Mouse (Mus musculus): Measurements from ENCODE around the gene Cpne2.

The Cpne2 gene

DNA sequence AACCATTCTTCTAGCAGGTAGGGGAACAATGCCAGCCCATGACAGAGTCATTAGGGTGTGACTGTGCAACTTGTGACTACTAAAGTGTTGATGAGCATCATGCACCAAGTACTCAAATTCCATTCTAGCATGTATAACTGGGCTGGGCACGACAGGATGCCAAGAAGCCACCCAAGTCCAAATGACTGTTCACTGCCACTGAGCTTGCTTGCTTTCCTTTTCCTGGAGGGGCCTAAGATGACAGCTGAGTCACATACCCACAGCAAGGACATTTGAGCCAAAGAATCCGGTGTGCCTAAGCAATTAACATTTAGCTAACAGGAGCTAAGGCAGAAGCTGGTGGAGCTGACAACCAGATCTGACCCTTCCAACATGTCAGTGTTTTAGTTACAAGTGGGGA is 39.1 kb downstream of the Cpne2 start:
- Histone ChIP-seq H3K36me3 (ENCODE audit: insufficient read depth, low read length) (peaks cover 43% of the 10 kb centered on the region), H3K27me3 (ENCODE audit: insufficient read depth, low read length) (no peaks in the 10 kb centered on the region), H3K4me3 (replicated peaks; ENCODE audit: low read length) (no peak overlapping the region), H3K4me1 (replicated peaks; ENCODE audit: low read depth, low read length) (peaks cover 26% of the 10 kb centered on the region), H3K9me3 (ENCODE audit: low read length) (no peaks in the 10 kb centered on the region)
- TF ChIP-seq NANOG (IDR thresholded peaks at IDR 0.05; ENCODE audit: borderline replicate concordance, low read length) (no peak), CTCF (conservative IDR thresholded peaks at IDR 0.05; ENCODE audit: low read length) (no peak), POU5F1 (IDR thresholded peaks at IDR 0.05; ENCODE audit: borderline replicate concordance, low read length) (no peak)

- TF ChIP-seq NANOG (IDR thresholded peaks at IDR 0.05; ENCODE audit: borderline replicate concordance, low read length) (no peak), POU5F1 (IDR thresholded peaks at IDR 0.05; ENCODE audit: borderline replicate concordance, low read length) (no peak), CTCF (conservative IDR thresholded peaks at IDR 0.05; ENCODE audit: low read length) (no peak)
- Histone ChIP-seq H3K4me1 (replicated peaks; ENCODE audit: low read depth, low read length) (peaks cover 7% of the 10 kb centered on the region; the same call in 1 of the 2 replicates), H3K4me3 (replicated peaks; ENCODE audit: low read length) (no peak overlapping the region), H3K27me3 (ENCODE audit: insufficient read depth, low read length) (no peaks in the 10 kb centered on the region), H3K9me3 (ENCODE audit: low read length) (no peaks in the 10 kb centered on the region), H3K36me3 (ENCODE audit: insufficient read depth, low read length) (peaks cover 68% of the 10 kb centered on the region)
Observed at GRCm38 (mm10) chr8:94574159-94574907, 41.5 kb downstream of the Cpne2 start.

DNA sequence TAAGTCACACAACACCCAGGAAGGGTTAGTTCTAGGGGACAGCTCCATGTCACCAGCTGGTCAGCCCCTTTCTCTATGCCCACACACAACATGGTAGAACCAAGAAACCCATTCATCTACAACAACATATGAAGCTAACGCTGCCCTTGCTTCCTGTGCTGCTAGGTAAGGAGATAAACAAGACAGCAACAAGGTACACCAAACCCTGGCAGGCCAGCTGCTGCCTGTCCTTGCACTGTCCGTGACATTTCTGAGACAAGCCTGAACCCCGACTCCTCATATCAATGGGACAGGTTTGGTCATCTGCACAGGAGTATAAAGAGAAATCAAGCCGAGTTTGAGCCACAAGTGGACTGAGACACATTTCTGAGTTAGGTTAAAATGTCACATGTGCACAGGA is 42.4 kb downstream of the Cpne2 start:
- Histone ChIP-seq H3K36me3 (ENCODE audit: insufficient read depth, low read length) (peaks cover 74% of the 10 kb centered on the region), H3K4me3 (replicated peaks; ENCODE audit: low read length) (no peak overlapping the region), H3K27me3 (ENCODE audit: insufficient read depth, low read length) (no peaks in the 10 kb centered on the region), H3K4me1 (replicated peaks; ENCODE audit: low read depth, low read length) (no peaks in the 10 kb centered on the region), H3K9me3 (ENCODE audit: low read length) (no peaks in the 10 kb centered on the region)
- TF ChIP-seq POU5F1 (IDR thresholded peaks at IDR 0.05; ENCODE audit: borderline replicate concordance, low read length) (no peak), NANOG (IDR thresholded peaks at IDR 0.05; ENCODE audit: borderline replicate concordance, low read length) (no peak), CTCF (conservative IDR thresholded peaks at IDR 0.05; ENCODE audit: low read length) (no peak)

DNA sequence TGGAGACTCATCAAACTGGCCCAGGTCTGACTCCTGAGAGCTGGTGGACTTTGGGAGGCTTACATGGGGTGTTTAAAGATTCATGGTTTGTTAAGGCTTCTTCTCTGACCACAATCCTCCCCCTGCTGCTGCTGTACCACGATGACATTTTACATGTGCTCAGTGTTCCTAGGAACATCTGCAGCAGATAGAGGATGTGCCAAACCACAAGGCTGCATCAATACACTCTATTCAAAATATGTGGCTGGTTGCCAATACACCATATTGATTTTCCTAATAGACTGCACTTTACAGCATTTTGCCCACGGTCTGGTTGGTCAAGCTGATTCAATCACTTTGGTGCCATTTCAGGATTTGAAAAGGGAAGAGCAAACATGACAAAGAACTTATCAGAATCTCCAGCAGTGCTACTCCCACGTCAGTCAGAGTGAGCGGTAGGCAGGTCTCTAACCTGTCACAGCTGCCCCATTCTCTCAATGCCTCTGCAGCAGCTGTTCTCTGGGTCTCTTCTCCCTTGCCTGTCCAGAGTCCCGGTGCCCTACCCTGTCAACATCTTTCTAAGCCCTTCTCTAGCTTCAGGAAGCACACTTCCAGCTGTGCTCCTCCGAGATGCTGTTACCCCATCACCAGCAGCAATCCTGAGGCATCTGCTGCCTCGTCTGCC is 49.2 kb downstream of the Cpne2 start:
- Histone ChIP-seq H3K27me3 (ENCODE audit: insufficient read depth, low read length) (no peaks in the 10 kb centered on the region), H3K4me3 (replicated peaks; ENCODE audit: low read length) (no peak overlapping the region), H3K36me3 (ENCODE audit: insufficient read depth, low read length) (peaks cover 95% of the 10 kb centered on the region), H3K9me3 (ENCODE audit: low read length) (no peaks in the 10 kb centered on the region), H3K4me1 (replicated peaks; ENCODE audit: low read depth, low read length) (peaks cover 5% of the 10 kb centered on the region)
- TF ChIP-seq CTCF (conservative IDR thresholded peaks at IDR 0.05; ENCODE audit: low read length) (no peak), NANOG (IDR thresholded peaks at IDR 0.05; ENCODE audit: borderline replicate concordance, low read length) (no peak)

GRCm38 (mm10) chr8:94582569-94582968 is 49.8 kb downstream of the Cpne2 start:
- no peaks in the 10 kb centered on the region for H3K9me3 ChIP-seq (ENCODE audit: low read length)
- H3K4me3 ChIP-seq (replicated peaks; ENCODE audit: low read length): no peak overlapping the region
- no peaks in the 10 kb centered on the region for H3K27me3 ChIP-seq (ENCODE audit: insufficient read depth, low read length)
- TF ChIP-seq CTCF (conservative IDR thresholded peaks at IDR 0.05; ENCODE audit: low read length) (no peak), NANOG (IDR thresholded peaks at IDR 0.05; ENCODE audit: borderline replicate concordance, low read length) (no peak), POU5F1 (IDR thresholded peaks at IDR 0.05; ENCODE audit: borderline replicate concordance, low read length) (no peak)
- H3K36me3 ChIP-seq (ENCODE audit: insufficient read depth, low read length): peaks cover 95% of the 10 kb centered on the region
- H3K4me1 ChIP-seq (replicated peaks; ENCODE audit: low read depth, low read length): peaks cover 5% of the 10 kb centered on the region

GRCm38 (mm10) chr8:94584238-94584817 is 51.5 kb downstream of the Cpne2 start:
- H3K27me3 ChIP-seq (ENCODE audit: insufficient read depth, low read length): no peaks in the 10 kb centered on the region
- H3K4me3 ChIP-seq (replicated peaks; ENCODE audit: low read length): no peak overlapping the region
- TF ChIP-seq POU5F1 (IDR thresholded peaks at IDR 0.05; ENCODE audit: borderline replicate concordance, low read length) (no peak), NANOG (IDR thresholded peaks at IDR 0.05; ENCODE audit: borderline replicate concordance, low read length) (no peak), CTCF (conservative IDR thresholded peaks at IDR 0.05; ENCODE audit: low read length) (no peak)
- H3K36me3 ChIP-seq (ENCODE audit: insufficient read depth, low read length): peaks cover 95% of the 10 kb centered on the region
- no peaks in the 10 kb centered on the region for H3K9me3 ChIP-seq (ENCODE audit: low read length)
- H3K4me1 ChIP-seq (replicated peaks; ENCODE audit: low read depth, low read length): peaks cover 5% of the 10 kb centered on the region

- Histone ChIP-seq H3K4me1 (replicated peaks; ENCODE audit: low read depth, low read length) (peaks cover 19% of the 10 kb centered on the region), H3K9me3 (ENCODE audit: low read length) (no peaks in the 10 kb centered on the region), H3K4me3 (replicated peaks; ENCODE audit: low read length) (no peak overlapping the region), H3K27me3 (ENCODE audit: insufficient read depth, low read length) (no peaks in the 10 kb centered on the region), H3K36me3 (ENCODE audit: insufficient read depth, low read length) (peaks cover 37% of the 10 kb centered on the region)
- TF ChIP-seq NANOG (IDR thresholded peaks at IDR 0.05; ENCODE audit: borderline replicate concordance, low read length): no peak
- no peak for TF ChIP-seq CTCF (conservative IDR thresholded peaks at IDR 0.05; ENCODE audit: low read length)
- no peak for TF ChIP-seq POU5F1 (IDR thresholded peaks at IDR 0.05; ENCODE audit: borderline replicate concordance, low read length)
Observed at GRCm38 (mm10) chr8:94591691-94592090, 58.9 kb downstream of the Cpne2 start.

DNA sequence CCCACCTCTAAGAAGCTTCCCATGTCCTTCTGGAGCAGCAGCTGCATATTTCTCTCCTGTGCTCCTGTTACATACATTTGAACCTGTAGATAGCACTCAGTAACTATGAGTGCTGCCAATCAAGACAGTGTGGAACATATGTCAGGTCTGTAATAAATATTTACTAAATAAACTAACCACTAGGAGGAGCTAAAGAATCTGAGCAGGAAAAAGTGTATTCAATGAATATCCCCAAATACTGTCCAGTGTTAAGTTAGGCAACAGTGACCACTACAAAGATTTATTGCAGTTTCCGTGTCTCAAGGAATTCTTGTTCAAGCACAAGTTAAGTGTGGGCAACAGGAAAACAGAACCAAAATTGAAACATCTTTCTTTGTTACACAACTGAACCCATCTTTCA is 61.4 kb downstream of the Cpne2 start:
- Histone ChIP-seq H3K4me1 (replicated peaks; ENCODE audit: low read depth, low read length) (peaks cover 32% of the 10 kb centered on the region), H3K9me3 (ENCODE audit: low read length) (no peaks in the 10 kb centered on the region), H3K27me3 (ENCODE audit: insufficient read depth, low read length) (no peaks in the 10 kb centered on the region), H3K4me3 (replicated peaks; ENCODE audit: low read length) (no peak overlapping the region), H3K36me3 (ENCODE audit: insufficient read depth, low read length) (peaks cover 19% of the 10 kb centered on the region)
- TF ChIP-seq CTCF (conservative IDR thresholded peaks at IDR 0.05; ENCODE audit: low read length): no peak
- TF ChIP-seq NANOG (IDR thresholded peaks at IDR 0.05; ENCODE audit: borderline replicate concordance, low read length): no peak
- no peak for TF ChIP-seq POU5F1 (IDR thresholded peaks at IDR 0.05; ENCODE audit: borderline replicate concordance, low read length)

All from E14TG2a.4 (cell line).